Mouse (Mus musculus): ENCODE results near the gene Rel. TPM values are rescaled to one million over a fixed set of nuclear protein-coding genes. Genes with fewer than 3 reads are reported as not detected.

Gene Rel
- polyA plus RNA-seq, 1 experiment from 2014 or later: 0.54 TPM

- Histone ChIP-seq H3K4me1 (replicated peaks; ENCODE audit: insufficient read depth, low read length) (no peaks in the 10 kb centered on the region), H3K9ac (ENCODE audit: low read depth, low read length) (no peak overlapping the region), H3K4me2 (ENCODE audit: low read length) (no peak overlapping the region), H3K9me3 (replicated peaks; ENCODE audit: low read length) (no peaks in the 10 kb centered on the region), H3K27me3 (ENCODE audit: insufficient read depth, low read length) (no peaks in the 10 kb centered on the region), H3K4me3 (replicated peaks; ENCODE audit: low read depth, low read length) (no peak overlapping the region), H3K36me3 (ENCODE audit: insufficient read depth, low read length) (no peaks in the 10 kb centered on the region), H3K27ac (no peak overlapping the region)
- ATAC-seq (replicated peaks; ENCODE audit: low FRiP score, low read depth): no peak
- no peak for DNase-seq (ENCODE audit: low spot score)
- no peak for TF ChIP-seq CTCF (IDR thresholded peaks at IDR 0.05; ENCODE audit: low read depth)
Measured at GRCm38 (mm10) chr11:23754329-23754728, 16.4 kb downstream of the Rel start.

GRCm38 (mm10) chr11:23753136-23753710, 17.5 kb downstream of the Rel start:
- H3K4me1 ChIP-seq (replicated peaks; ENCODE audit: insufficient read depth, low read length): no peaks in the 10 kb centered on the region
- TF ChIP-seq CTCF (IDR thresholded peaks at IDR 0.05; ENCODE audit: low read depth): no peak
- H3K27me3 ChIP-seq (ENCODE audit: insufficient read depth, low read length): no peaks in the 10 kb centered on the region
- DNase-seq (ENCODE audit: low spot score) (no peak), ATAC-seq (replicated peaks; ENCODE audit: low FRiP score, low read depth) (no peak)
- H3K27ac ChIP-seq: no peak overlapping the region
- H3K36me3 ChIP-seq (ENCODE audit: insufficient read depth, low read length): no peaks in the 10 kb centered on the region
- no peaks in the 10 kb centered on the region for H3K9me3 ChIP-seq (replicated peaks; ENCODE audit: low read length)
- no peak overlapping the region for H3K4me3 ChIP-seq (replicated peaks; ENCODE audit: low read depth, low read length)
- H3K4me2 ChIP-seq (ENCODE audit: low read length): no peak overlapping the region
- 100% methylated on average over 1 of the region's 1 CpGs for WGBS
- H3K9ac ChIP-seq (ENCODE audit: low read depth, low read length): no peak overlapping the region

GRCm38 (mm10) chr11:23746102-23746501, 24.7 kb downstream of the Rel start:
- H3K4me2 ChIP-seq (ENCODE audit: low read length): no peak overlapping the region
- DNase-seq (ENCODE audit: low spot score) (no peak), ATAC-seq (replicated peaks; ENCODE audit: low FRiP score, low read depth) (no peak)
- H3K9ac ChIP-seq (ENCODE audit: low read depth, low read length): no peak overlapping the region
- no peaks in the 10 kb centered on the region for H3K4me1 ChIP-seq (replicated peaks; ENCODE audit: insufficient read depth, low read length)
- H3K36me3 ChIP-seq (ENCODE audit: insufficient read depth, low read length): no peaks in the 10 kb centered on the region
- no peaks in the 10 kb centered on the region for H3K27me3 ChIP-seq (ENCODE audit: insufficient read depth, low read length)
- no peak for TF ChIP-seq CTCF (IDR thresholded peaks at IDR 0.05; ENCODE audit: low read depth)
- H3K4me3 ChIP-seq (replicated peaks; ENCODE audit: low read depth, low read length): no peak overlapping the region
- WGBS: 85% methylated on average over 4 of the region's 4 CpGs
- no peak overlapping the region for H3K27ac ChIP-seq
- no peaks in the 10 kb centered on the region for H3K9me3 ChIP-seq (replicated peaks; ENCODE audit: low read length)

- Histone ChIP-seq H3K4me1 (replicated peaks; ENCODE audit: insufficient read depth, low read length) (no peaks in the 10 kb centered on the region), H3K9me3 (replicated peaks; ENCODE audit: low read length) (no peaks in the 10 kb centered on the region), H3K36me3 (ENCODE audit: insufficient read depth, low read length) (no peaks in the 10 kb centered on the region), H3K4me3 (replicated peaks; ENCODE audit: low read depth, low read length) (no peak overlapping the region), H3K9ac (ENCODE audit: low read depth, low read length) (no peak overlapping the region), H3K4me2 (ENCODE audit: low read length) (no peak overlapping the region), H3K27ac (no peak overlapping the region), H3K27me3 (ENCODE audit: insufficient read depth, low read length) (no peaks in the 10 kb centered on the region)
- no peak for TF ChIP-seq CTCF (IDR thresholded peaks at IDR 0.05; ENCODE audit: low read depth)
- DNase-seq (ENCODE audit: low spot score) (no peak), ATAC-seq (replicated peaks; ENCODE audit: low FRiP score, low read depth) (no peak)
- WGBS: 86% methylated on average over 3 of the region's 3 CpGs
Measured at GRCm38 (mm10) chr11:23744352-23744751, 26.4 kb downstream of the Rel start.

- DNase-seq (ENCODE audit: low spot score): no peak
- Histone ChIP-seq H3K4me1 (replicated peaks; ENCODE audit: insufficient read depth, low read length) (no peaks in the 10 kb centered on the region), H3K4me3 (replicated peaks; ENCODE audit: low read depth, low read length) (no peak overlapping the region), H3K9ac (ENCODE audit: low read depth, low read length) (no peak overlapping the region), H3K27me3 (ENCODE audit: insufficient read depth, low read length) (no peaks in the 10 kb centered on the region), H3K36me3 (ENCODE audit: insufficient read depth, low read length) (no peaks in the 10 kb centered on the region), H3K9me3 (replicated peaks; ENCODE audit: low read length) (no peaks in the 10 kb centered on the region), H3K27ac (no peak overlapping the region), H3K4me2 (ENCODE audit: low read length) (no peak overlapping the region)
- WGBS: 93% methylated on average over 7 of the region's 7 CpGs
- ATAC-seq (replicated peaks; ENCODE audit: low FRiP score, low read depth): no peak
- no peak for TF ChIP-seq CTCF (IDR thresholded peaks at IDR 0.05; ENCODE audit: low read depth)
Measured at GRCm38 (mm10) chr11:23741386-23741785, 29.4 kb downstream of the Rel start.

GRCm38 (mm10) chr11:23740895-23741294, 29.9 kb downstream of the Rel start:
- TF ChIP-seq CTCF (IDR thresholded peaks at IDR 0.05; ENCODE audit: low read depth): no peak
- Histone ChIP-seq H3K9ac (ENCODE audit: low read depth, low read length) (no peak overlapping the region), H3K4me1 (replicated peaks; ENCODE audit: insufficient read depth, low read length) (no peaks in the 10 kb centered on the region), H3K27me3 (ENCODE audit: insufficient read depth, low read length) (no peaks in the 10 kb centered on the region), H3K4me2 (ENCODE audit: low read length) (no peak overlapping the region), H3K9me3 (replicated peaks; ENCODE audit: low read length) (no peaks in the 10 kb centered on the region), H3K36me3 (ENCODE audit: insufficient read depth, low read length) (no peaks in the 10 kb centered on the region), H3K4me3 (replicated peaks; ENCODE audit: low read depth, low read length) (no peak overlapping the region), H3K27ac (no peak overlapping the region)
- WGBS: 82% methylated on average over 4 of the region's 4 CpGs
- DNase-seq (ENCODE audit: low spot score) (no peak), ATAC-seq (replicated peaks; ENCODE audit: low FRiP score, low read depth) (no peak)

GRCm38 (mm10) chr11:23735820-23736470, 34.8 kb downstream of the Rel start:
- no peak overlapping the region for H3K4me3 ChIP-seq (replicated peaks; ENCODE audit: low read depth, low read length)
- no peaks in the 10 kb centered on the region for H3K9me3 ChIP-seq (replicated peaks; ENCODE audit: low read length)
- no peaks in the 10 kb centered on the region for H3K27me3 ChIP-seq (ENCODE audit: insufficient read depth, low read length)
- H3K9ac ChIP-seq (ENCODE audit: low read depth, low read length): no peak overlapping the region
- TF ChIP-seq CTCF (IDR thresholded peaks at IDR 0.05; ENCODE audit: low read depth): no peak
- DNase-seq (ENCODE audit: low spot score) (no peak), ATAC-seq (replicated peaks; ENCODE audit: low FRiP score, low read depth) (no peak)
- H3K4me2 ChIP-seq (ENCODE audit: low read length): no peak overlapping the region
- H3K36me3 ChIP-seq (ENCODE audit: insufficient read depth, low read length): peaks cover 8% of the 10 kb centered on the region; the same call in 1 of the 2 replicates
- H3K4me1 ChIP-seq (replicated peaks; ENCODE audit: insufficient read depth, low read length): no peaks in the 10 kb centered on the region
- no peak overlapping the region for H3K27ac ChIP-seq

Measured in kidney, postnatal 0 days (tissue).